Mouse (Mus musculus) spleen, adult 2 months (tissue): ENCODE data around the gene Dtd1. TPM values are rescaled to one million over a fixed set of nuclear protein-coding genes. Genes with fewer than 3 reads are reported as not detected.

Experiments
- DNase-seq, 2 experiments: peaks; one replicate each; pipeline versions ENCODE4 v3.0.0 to v3.0.0-alpha.2; 2012 to 2021; ENCODE audit warnings: low spot score in 2 of 2, low read depth in 1 of 2
- H3K27ac ChIP-seq: fragments of 200-500 bp; 2 replicates; pipeline ENCODE4 v1.5.1; 2012; ENCODE audit warnings: low read length, inconsistent platforms; ENCODE audit not compliant: insufficient read depth
- H3K27me3 ChIP-seq: fragments of 200-500 bp; 2 replicates; pipeline ENCODE4 v1.6.1; 2012; ENCODE audit warnings: mild to moderate bottlenecking, moderate library complexity, low read length, inconsistent platforms; ENCODE audit not compliant: control insufficient read depth, insufficient read depth
- H3K36me3 ChIP-seq: fragments of 200-500 bp; 2 replicates; pipeline ENCODE4 v1.6.1; 2012; ENCODE audit warnings: mild to moderate bottlenecking, low read length, inconsistent platforms; ENCODE audit not compliant: control insufficient read depth, insufficient read depth
- H3K4me1 ChIP-seq: fragments of 200-500 bp; 2 replicates; pipeline ENCODE4 v1.6.1; 2011; ENCODE audit warnings: inconsistent platforms; ENCODE audit not compliant: control insufficient read depth, insufficient read depth, insufficient read length
- H3K4me3 ChIP-seq: fragments of 200-500 bp; 2 replicates; pipeline ENCODE4 v1.5.1; 2011; ENCODE audit warnings: mild to moderate bottlenecking, inconsistent platforms; ENCODE audit not compliant: insufficient read depth, insufficient read length; ENCODE audit errors: extremely low read depth
- CTCF ChIP-seq: fragments of 200-500 bp; IDR thresholded peaks from 2 replicates; pipeline ENCODE4 v1.5.1; 2011; ENCODE audit warnings: mild to moderate bottlenecking, inconsistent platforms; ENCODE audit not compliant: insufficient read depth, insufficient read length, insufficient replicate concordance; ENCODE audit errors: extremely low read depth
- POLR2A ChIP-seq: fragments of 200-500 bp; IDR thresholded peaks from 2 replicates; pipeline ENCODE4 v1.6.1; 2011; ENCODE audit warnings: low read depth, low read length, inconsistent platforms
- WGBS: fragments of 180-500 bp; shearing (Covaris S2); methylation state at CpG from one replicate; pipeline ENCODE4 v1.1.7; 2018; 5-methylcytosine and 5-hydroxymethylcytosine counted together
- polyA plus RNA-seq: library from polyadenylated mRNA; depleted of rRNA; stranded (reverse); fragments of >200 nt; gene quantifications from 2 replicates; pipeline ENCODE4 v1.2.3, GENCODE M21; 2012

Gene Dtd1
- polyA plus RNA-seq, 1 experiment: 7.4 TPM

GRCm38 (mm10) chr2:144641991-144642390, 42.3 kb downstream of the Dtd1 start:
- H3K4me3 ChIP-seq: no peak overlapping the region
- H3K4me1 ChIP-seq: peaks cover 4% of the 10 kb centered on the region; the same call in 1 of the 2 replicates
- no peak overlapping the region for H3K27ac ChIP-seq
- 49% methylated on average over 4 of the region's 4 CpGs for WGBS
- DNase-seq: no peak
- no peaks in the 10 kb centered on the region for H3K36me3 ChIP-seq
- TF ChIP-seq POLR2A (no peak), CTCF (no peak)
- no peaks in the 10 kb centered on the region for H3K27me3 ChIP-seq

DNA sequence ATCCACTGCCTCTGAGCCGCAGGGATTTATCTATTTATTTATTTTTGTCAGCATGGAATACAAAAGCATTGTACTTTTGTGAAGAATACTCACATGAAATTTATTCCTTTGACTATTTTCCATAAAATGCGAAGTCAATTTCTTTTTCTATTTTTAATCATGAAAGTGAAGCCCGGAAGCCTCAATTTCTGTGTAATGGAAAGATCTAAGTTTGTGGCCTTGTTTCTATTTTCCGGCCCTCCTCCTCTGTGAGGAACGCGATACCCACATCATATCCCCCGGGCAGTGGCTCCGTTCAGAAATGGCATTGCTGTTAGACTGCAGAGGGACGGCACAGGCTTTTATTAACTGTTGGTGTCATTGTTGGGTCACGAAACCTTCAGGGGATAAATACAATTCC, 46.7 kb downstream of the Dtd1 start:
- Histone ChIP-seq H3K4me3 (no peak overlapping the region), H3K4me1 (peaks cover 4% of the 10 kb centered on the region; the same call in 1 of the 2 replicates), H3K27ac (no peak overlapping the region), H3K27me3 (no peaks in the 10 kb centered on the region), H3K36me3 (no peaks in the 10 kb centered on the region)
- WGBS: 91% methylated on average over 10 of the region's 10 CpGs
- no peak for DNase-seq
- TF ChIP-seq POLR2A: no peak
- TF ChIP-seq CTCF: no peak

DNA sequence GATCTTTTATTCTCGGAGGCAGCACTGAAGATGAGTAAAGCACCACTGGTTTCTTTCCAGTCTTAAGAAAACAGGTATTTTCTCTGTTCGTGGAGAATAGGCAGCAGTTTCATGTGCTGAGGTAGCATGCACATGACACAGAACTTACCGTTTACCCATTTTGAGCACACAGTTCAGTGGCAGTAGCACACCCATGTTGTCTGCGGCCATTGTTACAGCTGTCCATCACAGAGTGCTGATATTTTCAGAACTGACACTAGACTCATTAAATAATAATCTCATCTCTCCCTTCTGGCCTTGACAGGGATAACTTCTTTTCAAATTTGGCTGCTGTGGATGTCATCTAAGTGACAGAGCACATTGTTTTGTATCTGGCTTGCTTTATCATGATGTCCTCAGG, 47.5 kb downstream of the Dtd1 start:
- no peak overlapping the region for H3K4me3 ChIP-seq
- H3K4me1 ChIP-seq: no peaks in the 10 kb centered on the region
- TF ChIP-seq CTCF (no peak), POLR2A (no peak)
- H3K36me3 ChIP-seq: no peaks in the 10 kb centered on the region
- WGBS: 88% methylated on average over 4 of the region's 4 CpGs
- no peaks in the 10 kb centered on the region for H3K27me3 ChIP-seq
- DNase-seq: no peak
- no peak overlapping the region for H3K27ac ChIP-seq

DNA sequence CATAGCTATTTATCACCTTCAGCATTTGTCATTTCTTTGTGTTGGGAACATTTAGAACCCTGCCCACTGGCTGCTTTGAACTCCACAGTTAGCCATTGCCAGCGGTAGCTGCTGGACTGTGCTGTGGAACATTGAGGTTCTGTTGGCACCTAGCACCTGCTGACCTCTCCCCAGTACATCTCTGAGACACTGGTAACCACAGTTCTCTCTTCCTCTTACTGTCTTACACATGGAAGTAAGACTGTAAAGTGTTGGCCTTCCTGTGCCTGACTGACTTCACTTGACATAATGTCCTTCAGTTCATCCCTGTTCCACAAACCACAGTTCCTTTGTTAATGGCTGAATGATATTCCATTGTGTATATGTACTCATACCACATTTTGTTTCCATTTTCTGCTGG, 50.3 kb downstream of the Dtd1 start:
- Histone ChIP-seq H3K27me3 (no peaks in the 10 kb centered on the region), H3K27ac (no peak overlapping the region), H3K4me3 (no peak overlapping the region), H3K4me1 (no peaks in the 10 kb centered on the region), H3K36me3 (no peaks in the 10 kb centered on the region)
- WGBS: 87% methylated on average over 1 of the region's 1 CpGs
- TF ChIP-seq POLR2A (no peak), CTCF (no peak)
- DNase-seq: no peak

GRCm38 (mm10) chr2:144652841-144653240, 53.1 kb downstream of the Dtd1 start:
- 96% methylated on average over 4 of the region's 4 CpGs for WGBS
- Histone ChIP-seq H3K4me3 (no peak overlapping the region), H3K27ac (no peak overlapping the region), H3K27me3 (no peaks in the 10 kb centered on the region), H3K4me1 (no peaks in the 10 kb centered on the region), H3K36me3 (no peaks in the 10 kb centered on the region)
- no peak for DNase-seq
- TF ChIP-seq POLR2A: no peak
- TF ChIP-seq CTCF: no peak

DNA sequence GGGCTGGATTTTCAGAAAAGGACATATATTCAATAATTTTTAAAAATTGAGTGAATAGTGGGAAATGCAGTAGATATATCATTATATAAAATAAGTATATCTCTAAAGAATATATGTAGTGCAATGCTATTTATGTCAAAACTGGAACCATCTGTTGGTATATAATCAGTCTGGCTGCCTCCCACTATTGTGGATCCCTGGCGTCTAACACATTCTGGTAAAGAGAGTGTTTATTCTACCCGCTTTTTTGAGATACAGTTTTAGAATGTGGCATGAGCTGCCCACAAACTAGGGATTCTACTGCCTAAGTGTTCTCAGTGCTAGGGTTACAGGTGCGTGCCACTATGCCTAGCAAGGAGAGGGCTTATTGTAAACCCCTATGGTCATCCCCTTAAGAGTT, 55.6 kb downstream of the Dtd1 start:
- WGBS: 93% methylated on average over 3 of the region's 3 CpGs
- TF ChIP-seq POLR2A (no peak), CTCF (no peak)
- no peaks in the 10 kb centered on the region for H3K36me3 ChIP-seq

GRCm38 (mm10) chr2:144668507-144668906, 68.8 kb downstream of the Dtd1 start:
- TF ChIP-seq CTCF: no peak
- no peak for TF ChIP-seq POLR2A
- H3K4me3 ChIP-seq: no peak overlapping the region
- DNase-seq: no peak
- H3K36me3 ChIP-seq: no peaks in the 10 kb centered on the region
- no peaks in the 10 kb centered on the region for H3K4me1 ChIP-seq
- no peak overlapping the region for H3K27ac ChIP-seq
- 91% methylated on average over 4 of the region's 4 CpGs for WGBS
- H3K27me3 ChIP-seq: no peaks in the 10 kb centered on the region

More for the DNA sequence above, 55.6 kb downstream of the Dtd1 start:
- H3K27ac ChIP-seq: no peak overlapping the region
- H3K27me3 ChIP-seq: no peaks in the 10 kb centered on the region
- no peak for DNase-seq
- H3K4me3 ChIP-seq: no peak overlapping the region
- no peaks in the 10 kb centered on the region for H3K4me1 ChIP-seq
